Mouse (Mus musculus): ENCODE measurements around the gene Npepl1. TPM values are rescaled to one million over a fixed set of nuclear protein-coding genes. Genes with fewer than 3 reads are reported as not detected.

The Npepl1 gene
- 69.9 and 86.1 TPM in 2 replicates for polyA plus RNA-seq (2015; fragmentation: Nextera tagmentation; extraction: Ambion mirVana)

GRCm38 (mm10) chr2:174109991-174110782 lies at the start of gene Npepl1:
Gene Npepl1, plus strand, starts transcription at chr2:174110349.
- peaks cover 17% of the 10 kb centered on the region for H3K36me3 ChIP-seq

GRCm38 (mm10) chr2:174061219-174061618 lies 48.9 kb upstream of the Npepl1 start:
- 49% methylated on average over 2 of the region's 2 CpGs for WGBS
- no peaks in the 10 kb centered on the region for H3K36me3 ChIP-seq
- no peaks in the 10 kb centered on the region for H3K27me3 ChIP-seq
- H3K9ac ChIP-seq: no peak overlapping the region
- H3K4me2 ChIP-seq: no peak overlapping the region
- no peak overlapping the region for H3K27ac ChIP-seq
- H3K4me1 ChIP-seq: peaks cover 50% of the 10 kb centered on the region
- no peak for ATAC-seq (ENCODE audit: insufficient number of reproducible peaks, low FRiP score, low TSS enrichment, low read depth)
- H3K4me3 ChIP-seq: no peak overlapping the region
- no peaks in the 10 kb centered on the region for H3K9me3 ChIP-seq

More at GRCm38 (mm10) chr2:174109991-174110782, at the start of gene Npepl1:
- 3% methylated on average over 77 of the region's 90 CpGs for WGBS
- ATAC-seq (ENCODE audit: insufficient number of reproducible peaks, low FRiP score, low TSS enrichment, low read depth): peak; percentile 74
- Histone ChIP-seq H3K9me3 (no peaks in the 10 kb centered on the region), H3K4me2 (peak within 1 kb of the TSS; percentile 87), H3K4me1 (peaks cover 31% of the 10 kb centered on the region), H3K4me3 (peak within 1 kb of the TSS; percentile 59), H3K27ac (peak within 1 kb of the TSS; percentile 84), H3K27me3 (no peaks in the 10 kb centered on the region), H3K9ac (peak within 1 kb of the TSS; percentile 80)

GRCm38 (mm10) chr2:174063074-174063473 lies 47.1 kb upstream of the Npepl1 start:
- H3K9ac ChIP-seq: no peak overlapping the region
- peak overlapping the region; percentile 92 for H3K27ac ChIP-seq
- H3K27me3 ChIP-seq: no peaks in the 10 kb centered on the region
- peaks cover 41% of the 10 kb centered on the region for H3K4me1 ChIP-seq
- H3K36me3 ChIP-seq: no peaks in the 10 kb centered on the region
- no peak overlapping the region for H3K4me3 ChIP-seq
- peak; percentile 82 for ATAC-seq (ENCODE audit: insufficient number of reproducible peaks, low FRiP score, low TSS enrichment, low read depth)
- H3K4me2 ChIP-seq: peak overlapping the region; percentile 17; the same call in 1 of the 2 replicates
- 39% methylated on average over 6 of the region's 6 CpGs for WGBS
- H3K9me3 ChIP-seq: no peaks in the 10 kb centered on the region

- Histone ChIP-seq H3K36me3 (no peaks in the 10 kb centered on the region), H3K4me1 (peaks cover 36% of the 10 kb centered on the region), H3K9ac (no peak overlapping the region), H3K4me3 (no peak overlapping the region), H3K27ac (peak overlapping the region; percentile 92), H3K4me2 (peak overlapping the region; percentile 17; the same call in 1 of the 2 replicates), H3K27me3 (no peaks in the 10 kb centered on the region), H3K9me3 (no peaks in the 10 kb centered on the region)
- peak; percentile 86 for ATAC-seq (ENCODE audit: insufficient number of reproducible peaks, low FRiP score, low TSS enrichment, low read depth)
- 30% methylated on average over 9 of the region's 9 CpGs for WGBS
Measured at GRCm38 (mm10) chr2:174063527-174064211, 46.5 kb upstream of the Npepl1 start.

GRCm38 (mm10) chr2:174067793-174068419 lies 42.2 kb upstream of the Npepl1 start:
- no peak overlapping the region for H3K4me2 ChIP-seq
- no peaks in the 10 kb centered on the region for H3K36me3 ChIP-seq
- 83% methylated on average over 6 of the region's 6 CpGs for WGBS
- peaks cover 27% of the 10 kb centered on the region for H3K4me1 ChIP-seq
- H3K9ac ChIP-seq: no peak overlapping the region
- H3K27me3 ChIP-seq: no peaks in the 10 kb centered on the region
- ATAC-seq (ENCODE audit: insufficient number of reproducible peaks, low FRiP score, low TSS enrichment, low read depth): no peak
- H3K27ac ChIP-seq: no peak overlapping the region
- no peak overlapping the region for H3K4me3 ChIP-seq
- no peaks in the 10 kb centered on the region for H3K9me3 ChIP-seq

GRCm38 (mm10) chr2:174069532-174070049 lies 40.6 kb upstream of the Npepl1 start:
- Histone ChIP-seq H3K27ac (no peak overlapping the region), H3K9ac (no peak overlapping the region), H3K4me2 (no peak overlapping the region), H3K9me3 (no peaks in the 10 kb centered on the region), H3K36me3 (no peaks in the 10 kb centered on the region), H3K4me1 (peaks cover 26% of the 10 kb centered on the region), H3K27me3 (no peaks in the 10 kb centered on the region), H3K4me3 (no peak overlapping the region)
- ATAC-seq (ENCODE audit: insufficient number of reproducible peaks, low FRiP score, low TSS enrichment, low read depth): no peak
- WGBS: 70% methylated on average over 3 of the region's 3 CpGs

- Histone ChIP-seq H3K27ac (0 out of 2 replicates have a peak overlapping the region, but pooled peaks have one; percentile 34), H3K27me3 (no peaks in the 10 kb centered on the region), H3K36me3 (no peaks in the 10 kb centered on the region), H3K9ac (no peak overlapping the region), H3K4me3 (no peak overlapping the region), H3K4me2 (no peak overlapping the region), H3K9me3 (no peaks in the 10 kb centered on the region), H3K4me1 (peaks cover 39% of the 10 kb centered on the region)
- ATAC-seq (ENCODE audit: insufficient number of reproducible peaks, low FRiP score, low TSS enrichment, low read depth): no peak
- WGBS: 57% methylated on average over 5 of the region's 5 CpGs
Measured at GRCm38 (mm10) chr2:174071406-174071805, 38.7 kb upstream of the Npepl1 start.

- no peaks in the 10 kb centered on the region for H3K27me3 ChIP-seq
- H3K4me2 ChIP-seq: no peak overlapping the region
- 34% methylated on average over 5 of the region's 5 CpGs for WGBS
- peaks cover 49% of the 10 kb centered on the region for H3K4me1 ChIP-seq
- no peak overlapping the region for H3K9ac ChIP-seq
- H3K27ac ChIP-seq: peak overlapping the region; percentile 99
- no peak overlapping the region for H3K4me3 ChIP-seq
- 0 out of 2 replicates have a peak, but pooled peaks have one; percentile 11 for ATAC-seq (ENCODE audit: insufficient number of reproducible peaks, low FRiP score, low TSS enrichment, low read depth)
- no peaks in the 10 kb centered on the region for H3K9me3 ChIP-seq
- no peaks in the 10 kb centered on the region for H3K36me3 ChIP-seq
Measured at GRCm38 (mm10) chr2:174073156-174073790, 36.9 kb upstream of the Npepl1 start.

- WGBS: 3% methylated on average over 8 of the region's 13 CpGs
- no peaks in the 10 kb centered on the region for H3K27me3 ChIP-seq
- no peaks in the 10 kb centered on the region for H3K9me3 ChIP-seq
- no peak overlapping the region for H3K9ac ChIP-seq
- H3K4me1 ChIP-seq: peaks cover 51% of the 10 kb centered on the region
- ATAC-seq (ENCODE audit: insufficient number of reproducible peaks, low FRiP score, low TSS enrichment, low read depth): no peak
- peak overlapping the region; percentile 61 for H3K4me2 ChIP-seq
- peak overlapping the region; percentile 99 for H3K27ac ChIP-seq
- peak overlapping the region; percentile 24 for H3K4me3 ChIP-seq
- H3K36me3 ChIP-seq: no peaks in the 10 kb centered on the region
Measured at GRCm38 (mm10) chr2:174074621-174075020, 35.5 kb upstream of the Npepl1 start.

- Histone ChIP-seq H3K36me3 (no peaks in the 10 kb centered on the region), H3K27me3 (no peaks in the 10 kb centered on the region), H3K4me2 (peak overlapping the region; percentile 61), H3K4me1 (peaks cover 51% of the 10 kb centered on the region), H3K9ac (no peak overlapping the region), H3K4me3 (peak overlapping the region; percentile 24), H3K9me3 (no peaks in the 10 kb centered on the region), H3K27ac (peak overlapping the region; percentile 99)
- no peak for ATAC-seq (ENCODE audit: insufficient number of reproducible peaks, low FRiP score, low TSS enrichment, low read depth)
- 3% methylated on average over 22 of the region's 22 CpGs for WGBS
Measured at GRCm38 (mm10) chr2:174075072-174075570, 35.0 kb upstream of the Npepl1 start.
